Mouse (Mus musculus) midbrain, embryonic 14.5 days (tissue): ENCODE results near the gene Fam43b. TPM values are rescaled to one million over a fixed set of nuclear protein-coding genes. Genes with fewer than 3 reads are reported as not detected.

Source experiments
- ATAC-seq: fragments of 200-750 bp; cut with Nextera tagmentation; 2 replicates; pipeline ENCODE4 v1.8.0; 2017; ENCODE audit warnings: moderate number of reproducible peaks, moderate library complexity; ENCODE audit not compliant: low FRiP score, low TSS enrichment
- DNase-seq: peaks from one replicate; pipeline ENCODE4 v3.0.0-alpha.2; 2015
- H3K27ac ChIP-seq: fragments of 300-500 bp; sonication (generic); replicated peaks from 2 replicates; pipeline ENCODE4 v1.5.1; 2014; ENCODE audit warnings: mild to moderate bottlenecking, low read depth, low read length, moderate library complexity
- H3K27me3 ChIP-seq: fragments of 300-500 bp; sonication (generic); 2 replicates; pipeline ENCODE4 v1.6.1; 2014; ENCODE audit warnings: low read length, control low read depth, mixed read lengths; ENCODE audit not compliant: control insufficient read depth, insufficient read depth
- H3K36me3 ChIP-seq: fragments of 300-500 bp; sonication (generic); 2 replicates; pipeline ENCODE4 v1.6.1; 2014; ENCODE audit warnings: low read length, control low read depth; ENCODE audit not compliant: control insufficient read depth, insufficient read depth
- H3K4me1 ChIP-seq: fragments of 300-500 bp; sonication (generic); 2 replicates; pipeline ENCODE4 v1.6.1; 2014; ENCODE audit warnings: mild to moderate bottlenecking, antibody characterized with exemption, low read length, control low read depth; ENCODE audit not compliant: control insufficient read depth, insufficient read depth
- H3K4me2 ChIP-seq: fragments of 300-500 bp; sonication (generic); 2 replicates; pipeline ENCODE4 v1.6.1; 2014; ENCODE audit warnings: mild to moderate bottlenecking, low read length, moderate library complexity
- H3K4me3 ChIP-seq: fragments of 300-500 bp; sonication (generic); replicated peaks from 2 replicates; pipeline ENCODE4 v1.5.1; 2014; ENCODE audit warnings: low read depth, low read length
- H3K9ac ChIP-seq: fragments of 300-500 bp; sonication (generic); replicated peaks from 2 replicates; pipeline ENCODE4 v1.6.1; 2014; ENCODE audit warnings: mild to moderate bottlenecking, low read length, moderate library complexity
- H3K9me3 ChIP-seq: fragments of 300-500 bp; sonication (generic); 2 replicates; pipeline ENCODE4 v1.6.1; 2016; ENCODE audit warnings: low read length, control low read depth, mixed read lengths; ENCODE audit not compliant: control insufficient read depth
- WGBS: fragments of 180-500 bp; shearing (Covaris S2); extraction: QIAGEN DNeasy Blood & Tissue Kit; methylation state at CpG from one replicate; pipeline ENCODE4 v1.1.7; 2014; 5-methylcytosine and 5-hydroxymethylcytosine counted together
- polyA plus RNA-seq: library from polyadenylated mRNA; unstranded; fragments of >200 nt; fragmentation: Nextera tagmentation; extraction: Ambion mirVana; gene quantifications from 2 replicates; pipeline ENCODE4 v1.2.1, GENCODE M21; 2014

The Fam43b gene
- polyA plus RNA-seq, 1 experiment from 2014 or later: 5.4 TPM

DNA sequence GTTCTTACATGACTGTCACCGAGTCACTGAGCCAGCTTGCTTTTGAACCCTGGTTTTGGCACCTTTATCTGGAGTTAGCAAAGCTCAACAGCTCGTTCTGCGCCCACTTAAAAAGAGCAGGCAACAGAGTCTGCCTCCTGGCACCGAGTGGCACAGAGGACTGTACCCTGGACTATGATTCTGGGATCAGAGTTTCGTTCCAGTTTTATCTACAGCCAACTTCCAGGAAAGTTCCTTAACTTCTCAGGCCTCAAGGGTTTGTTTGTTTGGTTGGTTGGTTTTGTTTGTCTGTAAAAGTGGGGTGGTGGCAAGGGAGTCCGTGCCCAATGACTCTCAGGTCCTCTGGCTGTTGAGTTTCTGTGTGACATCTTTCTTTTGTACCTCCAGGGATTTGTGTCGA, 47.6 kb downstream of the Fam43b start:
- Histone ChIP-seq H3K9me3 (no peaks in the 10 kb centered on the region), H3K36me3 (no peaks in the 10 kb centered on the region), H3K27ac (no peak overlapping the region), H3K4me3 (no peak overlapping the region), H3K27me3 (no peaks in the 10 kb centered on the region), H3K9ac (no peak overlapping the region), H3K4me2 (no peak overlapping the region), H3K4me1 (0 out of 2 replicates have a peak, but pooled peaks cover 1% of the 10 kb centered on the region)
- DNase-seq (no peak), ATAC-seq (no peak)
- WGBS: 81% methylated on average over 7 of the region's 7 CpGs

DNA sequence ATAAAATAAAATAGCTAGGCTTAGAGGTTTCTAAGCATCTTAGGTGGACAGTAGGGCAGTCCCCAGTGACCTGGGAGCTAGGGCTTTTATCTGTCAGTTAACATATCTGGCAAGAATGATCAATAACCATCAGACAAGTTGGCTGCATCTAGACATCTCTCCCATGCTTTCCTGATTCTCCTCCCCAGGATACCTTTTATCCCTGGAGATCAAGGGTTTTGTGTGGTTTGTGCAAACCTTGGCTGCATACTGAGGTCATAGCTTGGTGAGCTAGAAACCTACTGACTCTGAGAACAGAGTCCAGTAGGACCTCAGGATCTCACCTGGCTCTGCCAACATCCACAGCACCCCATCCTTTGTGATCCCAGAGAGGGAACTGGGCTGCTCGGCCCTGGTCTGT, 49.0 kb downstream of the Fam43b start:
- H3K9me3 ChIP-seq: no peaks in the 10 kb centered on the region
- no peak overlapping the region for H3K27ac ChIP-seq
- H3K4me3 ChIP-seq: no peak overlapping the region
- no peak for ATAC-seq
- H3K36me3 ChIP-seq: no peaks in the 10 kb centered on the region
- no peak for DNase-seq
- H3K4me2 ChIP-seq: no peak overlapping the region
- H3K4me1 ChIP-seq: 0 out of 2 replicates have a peak, but pooled peaks cover 3% of the 10 kb centered on the region
- no peak overlapping the region for H3K9ac ChIP-seq
- H3K27me3 ChIP-seq: no peaks in the 10 kb centered on the region
- WGBS: 52% methylated on average over 1 of the region's 1 CpGs

DNA sequence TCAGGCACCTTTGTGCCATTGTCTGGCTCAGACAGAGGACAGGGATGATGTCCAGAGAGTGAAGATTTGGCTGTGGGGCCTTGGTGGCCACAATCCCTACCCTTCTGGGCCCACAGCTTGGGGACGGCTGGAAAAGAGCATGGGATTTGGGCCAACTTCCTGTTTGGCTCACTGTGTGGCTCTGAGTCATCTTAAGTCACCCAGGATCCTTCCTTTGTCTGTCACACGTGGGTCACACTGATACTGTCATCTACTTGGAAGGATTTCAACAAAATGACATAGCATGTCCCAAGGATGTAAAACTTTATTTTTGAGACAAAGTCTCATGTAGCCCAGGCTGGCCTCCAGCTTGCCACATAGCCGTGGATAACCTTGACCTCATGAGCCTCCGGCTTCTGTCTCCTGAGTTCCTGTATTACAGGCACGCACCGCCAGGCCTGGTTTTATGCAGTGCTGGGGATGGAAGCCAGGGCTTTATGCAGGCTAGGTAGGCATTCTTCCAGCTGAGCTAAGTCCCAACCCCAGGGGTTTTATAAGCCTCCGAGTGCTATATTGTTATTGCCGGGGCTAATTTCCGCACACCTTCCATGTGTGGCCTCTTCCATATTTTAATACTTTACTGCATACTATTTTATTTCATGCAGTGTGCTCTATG, 51.3 kb downstream of the Fam43b start:
- no peak overlapping the region for H3K4me2 ChIP-seq
- H3K4me1 ChIP-seq: 0 out of 2 replicates have a peak, but pooled peaks cover 3% of the 10 kb centered on the region
- DNase-seq (no peak), ATAC-seq (no peak)
- no peaks in the 10 kb centered on the region for H3K36me3 ChIP-seq
- H3K27me3 ChIP-seq: no peaks in the 10 kb centered on the region
- H3K27ac ChIP-seq: no peak overlapping the region
- WGBS: 76% methylated on average over 9 of the region's 9 CpGs
- no peak overlapping the region for H3K4me3 ChIP-seq
- H3K9ac ChIP-seq: no peak overlapping the region
- no peaks in the 10 kb centered on the region for H3K9me3 ChIP-seq

Other genes with a start within 250 kb of the Fam43b start
- gene Hp1bp3, start 180.2 kb downstream of the Fam43b start, polyA plus RNA-seq: 257 and 278 TPM in 2 replicates
- gene Sh2d5, start 146.1 kb downstream of the Fam43b start, polyA plus RNA-seq: 7.7 and 9.4 TPM in 2 replicates
- 2.5 and 2.9 TPM in 2 replicates for gene Kif17, start 146.1 kb downstream of the Fam43b start, polyA plus RNA-seq
- gene Ddost, start 91.8 kb downstream of the Fam43b start, polyA plus RNA-seq: 177 and 184 TPM in 2 replicates
- gene Pink1, start 70.2 kb downstream of the Fam43b start, polyA plus RNA-seq: 54.1 and 74.7 TPM in 2 replicates
- gene Cda, start 28.5 kb downstream of the Fam43b start, polyA plus RNA-seq: 2.4 and 4.6 TPM in 2 replicates
- 22.8 and 23.8 TPM in 2 replicates for gene Mul1, start 38.1 kb upstream of the Fam43b start, polyA plus RNA-seq
- gene Camk2n1, start 57.8 kb upstream of the Fam43b start, polyA plus RNA-seq: 15.4 and 20.5 TPM in 2 replicates
- 1.2 and 1.6 TPM in 2 replicates for gene Vwa5b1, start 239.4 kb upstream of the Fam43b start, polyA plus RNA-seq